Mouse (Mus musculus) urinary bladder, postnatal 10 days (tissue): ENCODE data around the gene Nr3c2.

ENCODE experiments used
- DNase-seq: peaks from one replicate; pipeline ENCODE4 v3.0.0; 2022; ENCODE audit warnings: low spot score

Nr3c2 gene

DNA sequence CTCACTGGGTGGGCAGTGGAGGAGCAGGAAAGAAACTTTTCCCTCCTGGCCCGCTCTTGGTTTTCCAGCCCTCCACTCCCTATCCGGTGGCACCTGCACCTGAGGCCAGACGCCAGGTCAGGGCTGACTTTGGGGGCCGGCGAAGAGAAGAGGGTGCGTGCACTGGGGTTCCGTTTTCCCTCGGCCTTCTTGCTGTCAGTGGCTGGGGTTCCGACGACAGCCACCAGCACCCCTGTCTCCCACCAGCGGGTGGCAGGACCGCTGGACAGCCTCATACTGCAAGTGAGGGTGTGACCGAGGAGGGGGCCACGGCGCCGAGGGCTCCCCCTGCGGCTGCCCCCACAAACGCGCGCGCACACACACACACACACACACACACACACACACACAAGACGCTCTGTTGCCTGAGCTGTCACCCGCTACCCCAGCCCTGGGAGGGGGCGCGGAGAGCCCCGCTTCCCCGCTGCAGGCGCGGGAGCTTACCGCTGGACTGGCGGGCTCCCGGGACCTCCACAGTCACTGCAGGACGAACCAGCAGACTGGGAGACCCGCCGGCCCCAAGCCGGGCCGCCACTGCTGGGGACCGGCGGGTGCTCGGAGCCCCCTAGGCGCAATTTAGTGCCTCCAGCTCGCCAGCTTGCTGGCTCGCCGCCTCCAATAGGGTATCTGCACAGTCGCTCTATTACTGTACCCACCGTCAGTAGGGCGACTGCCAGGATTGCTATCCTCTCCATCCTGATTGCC, at the start of gene Nr3c2:
Gene Nr3c2 (plus strand): TSS at position 32 of the 744 bp plus-strand sequence.
- no peak for DNase-seq

DNA sequence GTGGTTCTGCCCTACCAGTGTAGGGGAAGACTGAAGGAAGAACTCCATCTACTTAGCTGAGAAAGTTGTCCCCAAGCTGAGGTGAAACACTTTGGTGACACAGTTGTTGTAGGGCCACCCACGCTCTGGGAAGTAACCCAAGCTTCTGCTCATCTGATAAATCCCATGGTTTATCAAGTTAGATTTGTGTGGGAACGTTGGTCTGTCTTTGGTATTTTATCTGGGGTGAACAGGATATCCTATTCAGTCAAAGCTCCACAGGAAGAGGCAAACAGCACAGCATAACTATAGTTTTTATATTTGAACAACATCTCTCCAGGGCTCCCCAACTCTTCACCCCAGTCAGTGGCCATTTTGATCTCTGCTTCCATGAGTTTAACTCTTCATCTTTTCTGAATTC, 40.7 kb upstream of the Nr3c2 start:
- DNase-seq = no peak

DNA sequence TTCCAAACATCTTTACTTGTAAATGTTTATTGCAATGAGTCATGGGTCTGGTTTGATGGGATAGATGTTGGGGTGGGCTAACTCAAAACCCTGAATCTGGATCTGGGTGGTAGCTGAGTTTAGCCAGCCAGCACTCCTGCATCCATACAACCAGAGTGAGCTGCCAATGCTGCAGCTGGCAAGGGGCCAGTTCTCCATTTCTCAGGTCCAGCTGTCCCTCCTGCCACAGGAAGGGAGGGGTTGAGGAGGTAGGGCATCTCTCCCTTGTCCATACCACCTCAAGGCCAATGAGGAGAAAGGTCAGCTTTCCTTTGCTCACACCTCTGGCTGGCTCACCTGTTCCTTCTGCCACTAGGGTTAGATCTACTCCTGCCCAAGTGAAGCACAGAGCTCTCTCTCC, 39.5 kb upstream of the Nr3c2 start:
- DNase-seq = no peak

- DNase-seq = no peak
Observed at GRCm38 (mm10) chr8:76863066-76863465, 36.2 kb upstream of the Nr3c2 start.

DNA sequence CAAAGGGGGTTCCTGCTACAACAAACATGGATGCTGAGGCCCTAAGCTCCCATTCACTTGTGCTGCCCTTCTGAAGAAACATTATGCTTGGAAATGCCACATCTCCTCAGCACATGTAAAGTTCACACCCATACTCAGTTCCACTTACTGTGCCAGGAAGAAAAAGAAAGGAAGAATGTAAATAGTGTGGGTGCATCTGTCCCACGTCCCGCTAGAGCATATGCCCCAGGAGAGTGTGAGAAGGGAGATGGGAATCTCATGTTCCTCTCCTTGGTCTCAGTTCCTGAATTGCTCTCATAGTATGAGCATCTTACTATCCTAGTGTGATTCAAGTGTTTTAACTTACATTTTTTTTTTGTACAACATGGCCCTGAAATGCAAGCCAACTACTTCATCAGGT, 22.4 kb upstream of the Nr3c2 start:
- no peak for DNase-seq

GRCm38 (mm10) chr8:76897050-76897449, 2.2 kb upstream of the Nr3c2 start:
- no peak for DNase-seq

- peak; percentile 25 for DNase-seq
Observed at GRCm38 (mm10) chr8:76898721-76899410, 376 bp upstream of the Nr3c2 start.

GRCm38 (mm10) chr8:76900155-76901141, 1.2 kb downstream of the Nr3c2 start:
- peak; percentile 20 for DNase-seq

DNA sequence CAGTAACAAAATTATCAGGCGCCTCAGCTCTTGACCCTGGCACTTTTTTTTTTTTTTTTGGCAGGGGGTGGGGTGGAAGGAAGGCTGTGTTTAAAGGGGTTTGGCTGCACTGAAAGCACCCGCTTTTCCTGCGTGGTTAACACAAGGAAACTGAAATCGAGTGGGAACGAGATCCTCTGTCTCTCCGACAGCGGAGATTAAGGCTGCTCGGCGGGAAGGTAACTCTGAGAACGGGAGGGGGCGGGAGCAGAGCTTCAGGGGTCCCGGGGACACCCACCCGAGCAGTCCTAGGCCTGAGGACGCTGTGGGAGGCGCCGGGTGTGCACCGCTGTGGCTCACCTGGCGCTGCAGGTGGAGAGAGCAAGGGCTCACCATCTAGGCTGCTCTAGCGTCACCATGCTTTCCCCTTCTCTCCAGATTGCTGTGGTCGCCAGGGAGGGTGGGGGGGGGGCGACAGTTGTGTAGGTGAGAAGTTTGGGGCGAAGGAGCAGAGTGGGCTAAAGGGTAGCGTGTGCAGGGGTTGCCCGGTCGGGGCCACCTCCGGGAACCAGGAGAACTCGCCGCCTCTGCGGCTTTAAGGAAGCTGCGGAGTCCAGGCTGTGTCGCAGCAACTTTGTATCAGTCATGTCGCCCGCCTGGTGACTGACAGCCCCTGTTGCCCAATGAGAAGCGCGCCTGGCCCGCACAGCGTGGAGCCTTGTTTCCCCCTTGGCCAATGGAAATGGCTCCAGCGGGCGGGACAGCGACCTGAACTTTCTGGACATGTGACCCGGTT, 2.4 kb downstream of the Nr3c2 start:
- peak; percentile 91 for DNase-seq

DNA sequence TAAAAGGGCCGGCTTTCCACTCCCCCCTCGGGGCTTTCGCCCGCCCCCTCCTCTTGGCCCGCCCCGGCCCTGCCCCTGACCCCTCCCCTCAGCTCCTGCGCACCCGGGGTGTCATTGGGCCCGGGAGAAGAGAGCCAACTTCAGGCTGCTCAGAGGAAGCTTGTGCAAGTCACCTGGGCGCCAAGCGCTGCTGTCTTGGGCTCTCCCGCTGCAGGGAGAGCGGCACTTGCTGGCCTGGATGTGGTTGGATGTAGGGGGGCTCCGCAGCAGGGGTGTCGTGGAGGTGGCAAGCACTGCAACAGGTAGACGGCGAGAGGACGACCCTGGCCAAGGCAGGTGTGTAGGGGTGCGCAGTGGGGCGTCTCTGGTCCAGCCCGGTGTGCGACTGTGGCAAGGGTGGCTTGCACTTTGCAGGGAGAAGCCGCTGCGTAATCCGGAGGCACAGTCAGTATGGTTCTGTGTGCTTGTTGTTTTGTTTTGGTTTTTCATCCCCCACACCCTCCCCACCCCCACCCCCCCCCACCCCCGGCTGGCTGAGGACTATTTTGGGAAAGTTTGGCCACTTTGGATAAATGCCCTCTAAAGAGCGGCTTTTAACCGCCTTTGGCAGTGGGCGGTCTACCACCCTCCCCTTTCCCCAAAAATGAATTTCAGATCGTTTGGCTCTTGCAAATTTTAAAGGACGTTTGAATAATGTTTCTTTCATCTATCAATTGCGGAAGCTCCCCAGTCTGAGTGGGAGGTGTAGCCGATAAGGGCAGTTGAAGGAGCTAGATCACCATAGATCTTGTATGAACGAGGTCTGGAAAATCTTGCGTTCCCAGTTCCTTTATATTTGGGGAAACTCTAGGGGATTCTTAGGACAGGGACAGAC, 3.2 kb downstream of the Nr3c2 start:
- peak; percentile 14 for DNase-seq

DNA sequence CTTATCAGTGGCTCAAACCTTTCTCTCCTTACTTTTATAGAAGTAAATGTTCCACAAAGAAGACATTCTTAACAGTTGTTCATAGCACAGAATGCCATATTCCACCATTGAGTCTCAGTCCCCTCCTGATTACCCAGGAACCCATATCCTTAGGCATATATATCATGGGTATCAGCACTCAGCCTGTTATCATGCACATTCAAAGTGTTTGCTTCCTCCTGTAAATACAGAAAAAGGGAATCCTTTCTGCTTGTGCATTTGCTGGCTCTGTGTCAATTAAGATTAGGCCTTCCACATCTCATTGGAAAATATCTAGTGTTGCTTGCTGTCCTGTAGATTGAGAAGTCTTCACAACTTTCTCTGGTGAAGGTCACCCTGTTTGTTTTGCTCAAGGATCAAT, 12.0 kb downstream of the Nr3c2 start:
- DNase-seq = no peak

DNA sequence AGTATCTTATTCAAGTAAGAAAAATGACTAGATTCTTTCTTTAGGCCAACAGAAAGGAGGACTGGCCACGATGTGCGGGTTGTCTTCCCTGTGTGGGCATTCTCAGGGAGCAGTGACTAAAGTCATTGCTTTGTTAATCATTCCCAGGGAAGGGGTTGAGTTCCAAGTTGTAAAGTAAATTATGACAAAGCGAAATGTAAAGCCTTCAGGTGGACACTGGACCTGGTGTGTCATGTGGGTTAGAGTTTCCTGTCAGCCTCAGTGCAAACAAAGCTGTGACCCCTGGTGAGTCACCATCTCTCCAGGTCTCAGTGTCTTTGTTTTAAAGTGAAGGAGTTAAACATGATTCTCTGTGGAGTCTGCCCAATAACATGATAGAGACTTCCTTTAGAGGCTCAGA, 13.4 kb downstream of the Nr3c2 start:
- DNase-seq = no peak

GRCm38 (mm10) chr8:76913207-76913606, 14.0 kb downstream of the Nr3c2 start:
- no peak for DNase-seq

DNA sequence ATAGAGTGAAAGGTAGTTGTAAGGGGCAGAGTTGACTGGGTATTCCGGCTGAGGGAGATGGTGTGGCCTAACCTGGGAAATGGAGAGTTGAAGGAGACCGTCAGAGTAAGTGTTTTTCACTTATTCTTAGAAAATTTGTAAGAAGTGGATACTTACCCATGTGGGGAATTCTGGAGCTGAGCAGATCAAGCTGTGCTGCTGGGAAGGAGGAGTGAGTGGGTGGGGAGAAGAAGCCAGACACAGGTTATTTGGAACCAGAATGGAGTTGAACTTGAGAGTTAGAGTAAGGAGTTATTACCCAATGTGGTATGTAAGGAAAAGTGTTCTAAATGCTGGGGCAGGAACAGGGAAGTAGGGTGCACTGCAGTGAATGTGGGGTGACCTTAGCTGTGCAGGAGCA, 16.0 kb downstream of the Nr3c2 start:
- no peak for DNase-seq

GRCm38 (mm10) chr8:76919546-76919945, 20.3 kb downstream of the Nr3c2 start:
- no peak for DNase-seq

GRCm38 (mm10) chr8:76924150-76924549, 24.9 kb downstream of the Nr3c2 start:
- no peak for DNase-seq

GRCm38 (mm10) chr8:76928326-76928725, 29.1 kb downstream of the Nr3c2 start:
- DNase-seq = no peak

DNA sequence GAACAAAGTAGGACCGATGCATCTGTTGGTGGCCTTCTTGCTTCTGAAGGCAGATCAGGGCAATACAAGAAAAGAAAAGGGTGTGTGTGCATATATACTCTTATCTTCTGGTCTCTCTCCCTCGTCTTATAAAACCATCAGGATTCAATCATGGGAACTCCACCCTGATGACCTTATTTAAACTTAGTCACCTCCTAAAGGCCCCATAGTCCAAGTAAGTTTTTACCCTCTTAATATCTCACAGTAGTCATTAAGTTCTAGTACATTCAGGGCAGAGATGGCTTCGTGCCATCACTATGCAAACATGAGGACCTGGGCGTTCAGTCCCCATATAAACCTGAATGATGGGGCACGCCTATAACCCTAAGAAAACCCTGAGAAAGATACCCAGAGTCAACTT, 29.6 kb downstream of the Nr3c2 start:
- no peak for DNase-seq

- DNase-seq = no peak
Observed at GRCm38 (mm10) chr8:76965046-76965445, 65.8 kb downstream of the Nr3c2 start.

GRCm38 (mm10) chr8:76971187-76971586, 71.9 kb downstream of the Nr3c2 start:
- no peak for DNase-seq
